Mouse (Mus musculus): ENCODE results near the gene Atat1.

DNA sequence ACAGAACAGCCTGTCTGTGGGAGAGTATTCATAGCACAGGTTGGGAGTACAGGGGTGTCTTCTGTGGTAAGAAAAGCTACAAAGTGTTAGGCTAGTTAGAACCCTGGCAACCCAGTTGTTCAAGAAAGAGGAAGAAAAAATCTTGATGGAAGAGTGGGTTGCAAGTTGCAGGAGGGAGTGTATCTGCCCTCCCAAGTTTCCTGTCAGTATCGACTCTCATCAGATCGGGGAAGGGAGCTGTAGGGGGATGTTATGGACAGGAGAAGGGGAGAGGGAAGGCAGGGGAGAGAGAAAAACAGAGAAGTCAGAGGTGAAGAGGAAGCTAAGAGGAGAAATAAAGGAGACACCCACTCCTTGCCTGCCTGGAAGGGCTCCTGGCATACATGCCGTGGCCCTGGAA is 9.2 kb downstream of the Atat1 start:
- TF ChIP-seq GATA1 (IDR thresholded peaks at IDR 0.05; ENCODE audit: borderline replicate concordance, low read length) = no peak
- no peak for TF ChIP-seq FLI1 (IDR thresholded peaks at IDR 0.05; ENCODE audit: low read length)
